Mouse (Mus musculus) CD4-positive, CD25-positive, alpha-beta regulatory T cell (primary cell): ENCODE data around the gene Cdk5rap2. TPM values are rescaled to one million over a fixed set of nuclear protein-coding genes. Genes with fewer than 3 reads are reported as not detected.

Experiments
- polyA plus RNA-seq: library from polyadenylated mRNA; unstranded; fragments of 100-300 nt; shearing (Covaris generic); gene quantifications from one replicate; pipeline ENCODE4 v1.2.1, GENCODE M21; 2017

The Cdk5rap2 gene
- polyA plus RNA-seq = 19.4 TPM

GRCm38 (mm10) chr4:70409994-70410721 lies at the start of gene Cdk5rap2:
Cdk5rap2 (minus strand) TSS chr4:70410443.

Other genes with a start within 250 kb of the Cdk5rap2 start
- 1.6 TPM for gene Megf9, start 124.6 kb upstream of the Cdk5rap2 start, polyA plus RNA-seq